17 mouse cellular contexts compared by ENCODE assay signal in genomic region chr12:109416681-109417080, GRCm38 (mm10). TPM values are rescaled to one million over a fixed set of nuclear protein-coding genes. Genes with fewer than 3 reads are reported as not detected.
A peak's percentile ranks its signal among the peaks of the same experiment; 100 is the strongest.
DNase-seq lines count a peak whose midpoint lies in the region; ATAC-seq lines count a peak whose summit lies in the region.
"Had no signal": no experiment of that assay in that cellular context is flagged by ENCODE, and none has a peak within 500 bp of the region (broad histone marks: within the 10 kb centered on the region; RNA-seq: fewer than 3 reads in every experiment).

No protein-coding gene starts in this region.

- H3K9ac ChIP-seq in heart, embryonic 15.5 days = no peak overlapping the region
- no peak overlapping the region for H3K9ac ChIP-seq in midbrain, embryonic 16.5 days (ENCODE audit: low read depth, low read length)
- H3K9ac ChIP-seq in intestine, embryonic 16.5 days (ENCODE audit: low read depth, low read length) = peak overlapping the region; percentile 57; the same call in 1 of the 2 replicates
- H3K9ac ChIP-seq in stomach, embryonic 16.5 days (ENCODE audit: low read length) = peak overlapping the region; percentile 33
- no peak overlapping the region for H3K9ac ChIP-seq in midbrain, embryonic 14.5 days (replicated peaks; ENCODE audit: low read length)
- H3K9ac ChIP-seq: forebrain, postnatal 0 days; liver, embryonic 15.5 days; midbrain, embryonic 13.5 days had no signal

- no peak overlapping the region for H3K4me3 ChIP-seq in heart, embryonic 15.5 days
- H3K4me3 ChIP-seq in midbrain, embryonic 10.5 days = no peak overlapping the region
- no peak overlapping the region for H3K4me3 ChIP-seq in midbrain, embryonic 16.5 days (ENCODE audit: low read depth, low read length)
- no peak overlapping the region for H3K4me3 ChIP-seq in intestine, embryonic 16.5 days (ENCODE audit: low read length)
- H3K4me3 ChIP-seq in stomach, embryonic 16.5 days (replicated peaks; ENCODE audit: low read length) = no peak overlapping the region
- no peak overlapping the region for H3K4me3 ChIP-seq in midbrain, embryonic 14.5 days (replicated peaks; ENCODE audit: low read depth, low read length)
- H3K4me3 ChIP-seq: liver, embryonic 15.5 days; midbrain, embryonic 13.5 days had no signal

- H3K27me3 ChIP-seq in heart, embryonic 15.5 days = no peaks in the 10 kb centered on the region
- peaks cover 10% of the 10 kb centered on the region for H3K27me3 ChIP-seq in midbrain, embryonic 10.5 days (ENCODE audit: low read depth, poor library complexity, severe bottlenecking)
- no peaks in the 10 kb centered on the region; the same call in 1 of the 2 replicates for H3K27me3 ChIP-seq in midbrain, embryonic 16.5 days (ENCODE audit: control insufficient read depth, insufficient read depth, low read depth, low read length)
- no peaks in the 10 kb centered on the region for H3K27me3 ChIP-seq in intestine, embryonic 16.5 days (replicated peaks; ENCODE audit: control insufficient read depth, insufficient read depth, low read length)
- H3K27me3 ChIP-seq in stomach, embryonic 16.5 days (ENCODE audit: control insufficient read depth, insufficient read depth, low read length) = no peaks in the 10 kb centered on the region
- no peaks in the 10 kb centered on the region for H3K27me3 ChIP-seq in midbrain, embryonic 14.5 days (ENCODE audit: control insufficient read depth, insufficient read depth, low read length)
- H3K27me3 ChIP-seq: liver, embryonic 15.5 days; midbrain, embryonic 13.5 days had no signal

- H3K4me1 ChIP-seq in heart, embryonic 15.5 days (replicated peaks) = peaks cover 50% of the 10 kb centered on the region
- peaks cover 34% of the 10 kb centered on the region for H3K4me1 ChIP-seq in midbrain, embryonic 10.5 days
- H3K4me1 ChIP-seq in midbrain, embryonic 16.5 days (ENCODE audit: control insufficient read depth, insufficient read depth, low read length) = peaks cover 6% of the 10 kb centered on the region; the same call in 1 of the 2 replicates
- H3K4me1 ChIP-seq in intestine, embryonic 16.5 days (ENCODE audit: control insufficient read depth, insufficient read depth, low read length) = peaks cover 48% of the 10 kb centered on the region
- peaks cover 60% of the 10 kb centered on the region for H3K4me1 ChIP-seq in stomach, embryonic 16.5 days (ENCODE audit: control insufficient read depth, insufficient read depth, low read length)
- peaks cover 14% of the 10 kb centered on the region for H3K4me1 ChIP-seq in midbrain, embryonic 14.5 days (ENCODE audit: control insufficient read depth, insufficient read depth, low read length)
- H3K4me1 ChIP-seq: liver, embryonic 15.5 days had no signal

- H3K36me3 ChIP-seq in heart, embryonic 15.5 days = no peaks in the 10 kb centered on the region
- H3K36me3 ChIP-seq in midbrain, embryonic 10.5 days = no peaks in the 10 kb centered on the region
- no peaks in the 10 kb centered on the region for H3K36me3 ChIP-seq in midbrain, embryonic 16.5 days (ENCODE audit: control insufficient read depth, insufficient read depth, low read length)
- no peaks in the 10 kb centered on the region for H3K36me3 ChIP-seq in intestine, embryonic 16.5 days (ENCODE audit: control insufficient read depth, insufficient read depth, low read length)
- H3K36me3 ChIP-seq in stomach, embryonic 16.5 days (ENCODE audit: control insufficient read depth, insufficient read depth, low read length) = no peaks in the 10 kb centered on the region
- no peaks in the 10 kb centered on the region for H3K36me3 ChIP-seq in midbrain, embryonic 14.5 days (ENCODE audit: control insufficient read depth, insufficient read depth, low read length)
- H3K36me3 ChIP-seq: liver, embryonic 15.5 days; midbrain, embryonic 13.5 days had no signal

- 78% methylated on average over 5 of the region's 5 CpGs for WGBS in heart, embryonic 15.5 days
- WGBS in midbrain, embryonic 10.5 days = 87% methylated on average over 5 of the region's 5 CpGs
- 89% methylated on average over 5 of the region's 5 CpGs for WGBS in midbrain, embryonic 16.5 days
- 73% methylated on average over 5 of the region's 5 CpGs for WGBS in intestine, embryonic 16.5 days
- 57% methylated on average over 5 of the region's 5 CpGs for WGBS in stomach, embryonic 16.5 days
- 86% methylated on average over 5 of the region's 5 CpGs for WGBS in midbrain, embryonic 14.5 days

- H3K4me2 ChIP-seq in heart, embryonic 15.5 days = no peak overlapping the region
- no peak overlapping the region for H3K4me2 ChIP-seq in midbrain, embryonic 16.5 days (ENCODE audit: low read length)
- H3K4me2 ChIP-seq in intestine, embryonic 16.5 days (ENCODE audit: low read depth, low read length) = no peak overlapping the region
- no peak overlapping the region for H3K4me2 ChIP-seq in stomach, embryonic 16.5 days (ENCODE audit: low read depth, low read length)
- no peak overlapping the region for H3K4me2 ChIP-seq in midbrain, embryonic 14.5 days (ENCODE audit: low read length)
- H3K4me2 ChIP-seq: liver, embryonic 15.5 days; midbrain, embryonic 13.5 days had no signal

- no peak for DNase-seq in heart, postnatal 25 days (ENCODE audit: low spot score)
- DNase-seq in midbrain, embryonic 10.5 days (ENCODE audit: low spot score) = no peak
- DNase-seq in midbrain, embryonic 14.5 days = no peak
- no peak for DNase-seq in urinary bladder, adult 18-20 months (ENCODE audit: low spot score in 2 of 2)
- DNase-seq: cerebellum, postnatal 36 days; forebrain, postnatal 0 days; gastrocnemius, postnatal 10 days; kidney, postnatal 4 days; lung, postnatal 4 days had no signal

- no peak for ATAC-seq in heart, embryonic 15.5 days (replicated peaks; ENCODE audit: insufficient number of reproducible peaks, insufficient read depth, low FRiP score, low read depth)
- ATAC-seq in midbrain, embryonic 16.5 days = no peak
- no peak for ATAC-seq in intestine, embryonic 16.5 days
- no peak for ATAC-seq in stomach, embryonic 16.5 days (ENCODE audit: insufficient read depth, low FRiP score)
- ATAC-seq in midbrain, embryonic 14.5 days (ENCODE audit: low FRiP score, low TSS enrichment) = no peak

- no peaks in the 10 kb centered on the region for H3K9me3 ChIP-seq in heart, embryonic 15.5 days (replicated peaks)
- no peaks in the 10 kb centered on the region for H3K9me3 ChIP-seq in midbrain, embryonic 10.5 days (replicated peaks)
- no peaks in the 10 kb centered on the region for H3K9me3 ChIP-seq in midbrain, embryonic 16.5 days (replicated peaks; ENCODE audit: control insufficient read depth, low read length, poor library complexity, severe bottlenecking)
- H3K9me3 ChIP-seq in intestine, embryonic 16.5 days (ENCODE audit: control insufficient read depth, low read length) = no peaks in the 10 kb centered on the region
- no peaks in the 10 kb centered on the region for H3K9me3 ChIP-seq in stomach, embryonic 16.5 days (replicated peaks; ENCODE audit: control insufficient read depth, low read length)
- no peaks in the 10 kb centered on the region for H3K9me3 ChIP-seq in midbrain, embryonic 14.5 days (ENCODE audit: control insufficient read depth, low read length)
- H3K9me3 ChIP-seq: liver, embryonic 15.5 days; midbrain, embryonic 13.5 days had no signal

- intact Hi-C loops in heart, postnatal 25 days (cut with DNase I) = no loop called here

- H3K27ac ChIP-seq in heart, embryonic 15.5 days = peak overlapping the region; percentile 66; the same call in 1 of the 2 replicates
- peak overlapping the region; percentile 72 for H3K27ac ChIP-seq in midbrain, embryonic 10.5 days (replicated peaks)
- H3K27ac ChIP-seq in midbrain, embryonic 16.5 days (ENCODE audit: low read length) = no peak overlapping the region
- H3K27ac ChIP-seq in intestine, embryonic 16.5 days (ENCODE audit: low read length) = peak overlapping the region; percentile 92
- peak overlapping the region; percentile 97 for H3K27ac ChIP-seq in stomach, embryonic 16.5 days (ENCODE audit: low read length)
- H3K27ac ChIP-seq in midbrain, embryonic 14.5 days (replicated peaks; ENCODE audit: low read depth, low read length) = no peak overlapping the region
- H3K27ac ChIP-seq: liver, embryonic 15.5 days had no signal

RNA-seq across cellular contexts. Expression of gene Dlk1, which starts 35.9 kb away (rescaled TPM):
- 131 and 212 TPM in 2 replicates for polyA plus RNA-seq in heart, embryonic 15.5 days (2015; fragmentation: Nextera tagmentation; extraction: Ambion mirVana)
- under 1 TPM; 0.26 to 0.61 TPM for total RNA-seq in heart, postnatal 25 days (2021)
- 107 and 118 TPM in 2 replicates for polyA plus RNA-seq in midbrain, embryonic 10.5 days (2016; fragmentation: Nextera tagmentation; extraction: Ambion mirVana)
- 50.4 and 66.0 TPM in 2 replicates for polyA plus RNA-seq in midbrain, embryonic 16.5 days (2015; fragmentation: Nextera tagmentation; extraction: Ambion mirVana)
- 325 and 385 TPM in 2 replicates for polyA plus RNA-seq in intestine, embryonic 16.5 days (2015; fragmentation: Nextera tagmentation; extraction: Ambion mirVana)
- 449 and 542 TPM in 2 replicates for polyA plus RNA-seq in stomach, embryonic 16.5 days (2015; fragmentation: Nextera tagmentation; extraction: Ambion mirVana)
- polyA plus RNA-seq in midbrain, embryonic 14.5 days (2014; fragmentation: Nextera tagmentation; extraction: Ambion mirVana) = 50.3 and 51.4 TPM in 2 replicates
- total RNA-seq: neutrophil, adult 5-6 weeks had no signal
- polyA plus RNA-seq: C2C12 had no signal

Comparison
In these comparisons a context has a peak if more than half of its experiments do, and no peak if none do; other contexts are left out.
1. H3K27ac ChIP-seq: peak in heart, embryonic 15.5 days (single experiment), midbrain, embryonic 10.5 days (single experiment), intestine, embryonic 16.5 days (single experiment) and stomach, embryonic 16.5 days (single experiment); none in midbrain, embryonic 16.5 days (single experiment) and midbrain, embryonic 14.5 days (single experiment).
2. H3K9ac ChIP-seq: peak in intestine, embryonic 16.5 days (single experiment) and stomach, embryonic 16.5 days (single experiment); none in heart, embryonic 15.5 days (single experiment), midbrain, embryonic 16.5 days (single experiment) and midbrain, embryonic 14.5 days (single experiment).